Mouse (Mus musculus) megakaryocyte, embryonic 14.5 days (primary cell): Measurements from ENCODE around the gene Wbp1l.

Experiments used
- FLI1 ChIP-seq: IDR thresholded peaks from 2 replicates; pipeline ENCODE4 v1.6.1; 2012; ENCODE audit warnings: low read length, inconsistent platforms, mixed read lengths
- GATA1 ChIP-seq: IDR thresholded peaks from 3 replicates; pipeline ENCODE4 v1.6.1; 2012; ENCODE audit warnings: mixed read lengths, low read length, inconsistent platforms, borderline replicate concordance

- no peak for TF ChIP-seq GATA1
- TF ChIP-seq FLI1 = no peak
These were observed 17.5 kb downstream of the Wbp1l start for GRCm38 (mm10) chr19:46616378-46616777.
